Mouse (Mus musculus): ENCODE data around the gene Ptk7. TPM values are rescaled to one million over a fixed set of nuclear protein-coding genes. Genes with fewer than 3 reads are reported as not detected.

The Ptk7 gene
- total RNA-seq, 2 experiments from 2014 or later, result 9.5 to 10.1 TPM

DNA sequence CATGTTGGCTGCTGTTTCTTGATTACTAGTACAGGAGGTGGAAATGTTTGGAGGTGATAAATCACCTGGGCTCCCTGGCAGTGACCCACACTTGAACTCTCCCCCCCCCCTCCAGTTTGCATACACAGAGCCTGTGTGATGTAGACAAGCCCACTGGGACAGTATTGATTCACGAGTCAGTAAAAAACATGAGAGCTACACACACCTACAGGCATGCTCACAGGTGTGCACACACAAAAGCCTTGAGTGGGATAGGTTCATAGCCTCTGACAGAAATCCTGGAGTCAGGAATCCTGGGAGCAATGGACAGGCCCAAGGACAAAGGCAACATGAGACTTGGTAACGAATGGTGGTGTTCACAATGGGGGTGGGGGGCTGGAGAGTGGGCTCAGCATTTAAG is 17.1 kb downstream of the Ptk7 start:
- DNase-seq (ENCODE audit: low spot score in 2 of 2), result no peak

DNA sequence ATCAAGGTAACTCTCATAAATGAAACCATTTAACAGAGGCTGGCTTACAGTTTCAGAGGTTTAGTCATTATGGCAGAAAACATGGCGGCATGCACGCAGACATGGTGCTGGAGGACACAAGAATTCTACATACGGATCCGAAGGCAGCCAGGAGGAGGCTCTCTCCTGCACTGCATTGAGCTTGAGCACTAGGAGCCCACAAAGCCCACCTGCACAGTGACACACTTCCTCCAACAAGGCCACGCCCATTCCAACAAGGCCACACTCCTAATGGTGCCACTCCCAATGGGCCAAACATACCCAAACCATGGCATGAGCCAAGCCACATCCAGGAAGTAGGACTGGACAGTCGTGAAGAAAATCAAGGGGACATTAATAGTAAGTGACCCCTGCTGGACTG is 18.0 kb downstream of the Ptk7 start:
- no peak for DNase-seq (ENCODE audit: low spot score in 2 of 2)

DNA sequence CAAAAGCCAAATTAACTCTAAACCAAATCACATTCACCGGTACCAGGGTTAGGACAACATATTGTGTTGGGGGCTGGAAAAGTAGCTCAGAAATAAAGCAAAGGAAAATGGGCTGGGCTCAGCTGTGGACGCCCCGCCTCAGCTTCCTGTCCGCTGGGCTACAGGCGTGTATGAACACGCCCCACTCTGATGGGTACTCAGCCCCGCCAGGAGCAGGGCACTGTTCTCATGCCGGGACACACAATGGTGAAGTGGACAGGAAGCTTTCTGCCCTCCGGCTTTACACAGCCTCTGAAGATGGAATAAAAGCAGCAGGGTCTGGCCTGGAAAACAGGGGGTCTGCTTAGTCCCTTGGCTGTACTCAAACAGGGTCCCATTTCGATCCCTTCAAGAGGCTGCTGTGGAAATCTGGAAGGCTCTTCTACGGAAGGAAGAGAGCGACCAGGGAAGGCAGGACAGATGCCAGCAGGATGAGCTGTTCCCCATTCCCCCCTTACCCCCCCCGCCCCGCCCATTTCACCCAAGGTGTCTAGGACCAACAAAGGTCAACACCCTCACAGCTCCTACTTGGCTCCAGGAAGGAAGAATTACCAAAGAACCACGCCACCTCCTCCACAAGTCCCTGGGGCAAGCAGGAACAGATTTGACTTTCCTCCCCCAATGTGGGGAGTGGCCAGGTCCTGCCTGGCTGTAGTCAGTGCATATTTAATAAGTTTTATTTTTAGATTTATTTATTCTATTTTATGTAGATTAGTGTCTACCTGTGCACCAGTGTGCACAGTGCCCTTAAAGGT is 19.4 kb downstream of the Ptk7 start:
- DNase-seq (ENCODE audit: low spot score in 2 of 2), result no peak

DNA sequence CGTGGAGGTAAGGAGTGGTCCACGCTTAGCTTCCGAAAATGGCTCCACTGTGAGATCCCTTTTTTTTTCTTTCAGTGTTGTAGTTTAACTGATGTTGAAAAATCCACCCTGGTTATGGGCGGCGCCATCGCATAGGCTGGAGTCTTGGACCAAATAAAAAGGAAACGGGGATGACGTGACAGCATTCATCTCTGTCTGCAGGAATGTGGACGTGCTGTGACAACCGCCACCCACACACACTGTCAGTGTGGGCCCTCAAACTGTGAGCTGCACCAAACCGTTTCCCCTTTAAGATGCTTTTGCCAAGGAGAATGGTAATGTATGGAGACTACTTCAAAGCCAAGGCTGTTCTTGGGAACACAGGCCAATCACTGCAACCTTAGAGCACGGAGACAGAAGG is 23.3 kb downstream of the Ptk7 start:
- DNase-seq (ENCODE audit: low spot score in 2 of 2), result peak; percentile 42 to 60

DNA sequence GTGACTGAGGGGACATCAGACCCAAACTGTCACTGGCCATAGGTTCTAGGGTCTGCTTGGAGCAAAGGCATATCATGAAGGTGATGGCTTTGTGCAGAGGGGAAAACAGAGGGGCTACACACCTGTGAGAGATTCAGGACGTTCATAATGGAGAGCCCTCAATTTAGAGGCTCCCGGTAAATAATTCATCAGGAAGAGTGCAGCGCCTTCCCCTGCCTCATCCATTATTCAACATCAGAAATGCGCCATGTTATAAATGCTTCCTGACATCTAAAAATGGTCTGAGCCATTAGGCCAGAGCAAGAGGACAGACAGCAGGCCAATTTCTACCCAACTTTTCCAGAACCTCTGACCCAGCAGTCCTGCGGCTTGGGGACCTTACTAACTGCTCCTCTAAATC is 24.2 kb downstream of the Ptk7 start:
- DNase-seq (ENCODE audit: low spot score in 2 of 2), result no peak

DNA sequence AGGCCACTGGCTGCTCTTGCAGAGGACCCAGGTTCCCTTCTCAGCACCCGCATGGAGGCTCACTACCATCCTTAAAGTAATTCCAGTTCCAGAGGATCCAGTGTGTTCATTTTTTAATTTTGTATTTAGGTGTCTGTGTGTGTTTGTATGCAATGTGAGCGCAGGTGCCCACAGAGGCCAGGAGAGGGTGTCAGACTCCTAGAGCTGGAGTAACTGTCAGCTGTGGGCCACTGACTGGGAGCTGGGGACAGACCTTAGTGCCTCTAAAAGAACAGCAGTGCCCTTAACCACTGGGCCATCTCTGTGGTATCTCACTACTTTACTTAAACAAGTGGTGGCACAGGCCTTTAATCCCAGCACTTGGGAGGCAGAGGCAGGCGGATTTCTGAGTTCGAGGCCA is 26.1 kb downstream of the Ptk7 start:
- DNase-seq (ENCODE audit: low spot score in 2 of 2), result no peak

DNA sequence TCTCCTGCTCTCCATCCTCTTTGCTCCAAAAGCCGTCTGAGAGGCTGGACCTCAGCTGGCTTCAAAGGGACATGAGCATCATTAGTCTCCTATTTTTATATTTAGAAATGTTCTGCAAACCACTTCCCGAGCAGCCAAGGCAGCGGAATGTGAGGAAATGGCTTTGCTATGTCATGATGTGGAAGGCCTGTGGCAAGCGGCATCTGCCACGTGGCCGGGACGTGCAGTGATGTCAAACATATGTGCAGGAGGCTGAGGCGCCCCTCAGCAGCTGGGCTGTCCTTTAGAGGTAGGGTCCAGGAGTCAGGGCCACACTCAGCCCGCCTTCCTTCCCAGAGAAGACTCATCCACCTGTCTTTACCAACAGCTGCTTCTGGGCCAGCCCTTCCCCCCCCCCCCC is 27.1 kb downstream of the Ptk7 start:
- DNase-seq (ENCODE audit: low spot score in 2 of 2), result no peak

DNA sequence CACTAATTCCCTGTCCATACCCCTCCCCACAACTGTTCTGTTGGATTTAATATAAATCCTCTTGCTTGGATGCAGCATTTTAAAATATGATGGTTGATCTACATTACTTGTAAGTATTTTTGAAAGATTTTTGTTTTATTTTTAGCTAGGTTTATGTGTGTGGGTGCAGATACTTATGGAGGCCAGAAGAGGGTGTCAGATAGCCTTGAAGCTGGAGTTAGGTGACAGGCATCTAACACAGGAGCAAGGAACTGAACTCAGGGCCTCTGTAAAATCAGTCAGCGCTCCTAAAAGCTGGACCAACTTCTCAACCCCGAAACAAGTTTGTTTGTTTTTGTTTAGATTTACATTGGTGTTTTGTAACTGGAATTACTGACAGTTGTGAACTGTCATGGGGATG is 28.7 kb downstream of the Ptk7 start:
- no peak for DNase-seq (ENCODE audit: low spot score in 2 of 2)

DNA sequence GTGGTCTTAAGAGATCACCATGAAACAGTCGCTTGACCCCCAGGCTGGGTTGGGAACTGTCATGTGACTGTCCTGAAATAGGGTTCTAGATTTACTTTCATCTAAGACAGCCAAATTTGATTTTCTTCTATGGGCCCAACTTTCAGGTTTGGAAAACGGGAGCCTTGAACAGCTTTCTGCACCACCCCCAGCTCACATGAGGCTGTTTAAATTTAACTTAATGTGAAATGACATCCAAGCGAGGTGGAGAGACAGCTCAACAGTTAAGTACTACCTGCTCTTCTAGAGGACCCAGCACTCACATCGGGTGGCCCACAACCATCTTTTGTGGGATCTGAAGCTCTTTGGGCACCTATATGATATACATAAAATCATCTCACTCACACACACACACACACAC is 30.3 kb downstream of the Ptk7 start:
- DNase-seq (ENCODE audit: low spot score in 2 of 2), result no peak

DNA sequence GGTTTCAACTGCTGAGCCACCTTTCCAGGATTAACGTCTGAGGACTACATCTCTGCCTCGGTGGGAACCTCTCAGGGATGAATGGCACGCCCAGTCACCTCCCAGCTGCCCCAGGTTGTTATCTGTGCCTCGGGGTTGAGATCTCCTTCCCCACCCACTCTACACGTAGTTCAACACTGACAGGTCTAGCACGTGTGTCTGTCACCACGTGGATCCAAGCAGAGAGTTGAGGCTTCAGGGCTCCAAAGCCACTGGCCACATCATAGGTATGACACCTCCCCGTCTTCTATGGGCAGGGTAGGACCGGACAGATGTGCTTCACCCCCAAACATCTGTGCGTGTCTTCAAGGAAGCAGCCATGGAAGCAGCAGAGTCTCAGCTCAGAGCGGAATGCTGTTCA is 31.3 kb downstream of the Ptk7 start:
- no peak for DNase-seq (ENCODE audit: low spot score in 2 of 2)

DNA sequence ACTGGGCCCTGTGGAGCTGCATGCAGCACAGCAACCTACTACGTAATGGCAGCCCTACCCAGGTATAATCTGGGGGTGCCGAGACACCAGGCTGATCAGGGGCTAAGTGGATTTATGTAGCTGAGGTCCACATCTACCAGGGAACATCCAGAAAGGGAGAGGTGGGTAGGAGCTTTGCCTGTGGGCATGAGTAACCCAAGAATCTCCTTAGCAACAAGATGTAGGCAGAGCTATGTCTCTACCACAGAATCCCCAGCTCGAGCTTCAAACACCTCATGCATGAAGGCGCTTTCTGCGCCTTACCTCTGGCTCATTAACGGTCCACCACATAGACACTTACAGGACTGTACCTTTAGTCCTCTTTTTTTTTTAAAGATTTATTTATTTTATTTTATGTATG is 34.0 kb downstream of the Ptk7 start:
- no peak for DNase-seq (ENCODE audit: low spot score in 2 of 2)

DNA sequence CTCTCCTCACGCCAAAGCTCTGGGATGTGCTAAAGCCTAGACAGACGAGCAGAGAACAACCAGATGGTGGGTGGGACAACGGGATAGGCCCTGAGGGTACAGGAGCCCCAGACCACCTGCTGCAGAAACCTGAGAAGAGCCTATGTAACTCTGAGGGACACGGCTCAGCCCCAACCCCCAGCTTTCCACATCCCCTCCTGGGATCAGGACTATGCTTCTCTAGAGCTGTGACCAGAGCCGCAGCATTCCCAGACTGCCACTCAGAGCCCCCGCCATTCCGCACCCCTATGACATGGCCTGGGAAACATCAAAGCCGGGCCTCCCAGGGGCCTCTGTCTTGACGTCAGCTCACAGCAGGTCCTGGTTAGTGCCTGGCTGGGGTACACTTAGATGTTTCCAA is 34.7 kb downstream of the Ptk7 start:
- no peak for DNase-seq (ENCODE audit: low spot score in 2 of 2)

DNA sequence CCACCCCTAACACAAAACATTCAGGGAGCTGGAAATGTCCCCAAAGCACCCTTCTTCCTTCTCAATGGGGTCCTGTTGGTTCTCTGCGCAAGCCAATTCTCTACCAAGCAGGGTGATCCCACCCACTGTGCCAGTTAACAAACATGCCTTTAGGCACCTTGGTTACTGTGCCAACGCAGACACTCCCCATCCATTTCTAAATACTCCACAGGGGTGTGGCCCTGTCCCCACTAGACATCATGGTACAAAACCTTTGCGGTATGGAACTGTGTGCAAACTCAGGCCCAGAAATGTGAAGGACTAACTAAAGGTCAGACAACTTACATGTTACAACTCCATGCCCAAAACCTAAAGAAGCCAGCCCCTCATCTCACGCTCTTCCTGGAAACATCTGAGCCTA is 36.2 kb downstream of the Ptk7 start:
- no peak for DNase-seq (ENCODE audit: low spot score in 2 of 2)

DNA sequence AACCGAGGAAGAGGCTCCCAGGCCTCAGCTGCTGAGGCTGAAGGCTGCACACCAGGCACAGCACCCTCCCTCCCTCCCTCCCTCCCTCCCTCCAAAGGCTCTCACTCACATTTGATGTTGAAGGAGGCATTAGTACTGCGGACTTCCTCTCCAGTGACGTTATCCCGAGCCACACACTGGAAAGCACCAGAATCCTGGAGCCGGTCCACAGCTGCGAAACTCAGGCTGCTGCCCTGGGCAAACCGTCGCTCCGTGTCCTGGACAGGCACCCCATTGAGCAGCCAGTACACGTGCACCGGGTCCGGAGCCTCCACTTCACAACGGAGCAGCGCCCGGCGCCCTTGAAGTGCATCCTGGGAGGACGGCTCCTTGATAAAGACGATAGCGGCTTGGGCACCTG is 37.9 kb downstream of the Ptk7 start:
- no peak for DNase-seq (ENCODE audit: low spot score in 2 of 2)

DNA sequence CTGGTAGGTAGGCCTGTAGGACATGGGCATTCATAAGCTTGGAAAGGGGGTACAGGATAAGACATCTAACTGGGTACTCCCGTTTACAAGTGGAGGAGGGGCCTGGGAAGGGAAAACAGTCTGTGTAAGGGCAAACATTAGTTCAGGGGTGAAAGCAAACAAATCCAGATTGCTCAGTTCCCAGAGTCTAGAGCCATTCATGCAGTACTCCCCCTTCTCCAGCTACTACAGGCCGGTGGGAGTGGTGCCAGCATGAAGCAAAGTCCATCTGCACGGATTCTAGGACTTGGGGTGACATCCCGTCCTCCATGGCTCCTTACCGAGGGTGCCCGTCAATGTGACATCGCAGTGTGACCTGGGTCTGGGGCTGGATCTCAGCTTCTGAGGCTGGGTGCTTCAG is 38.9 kb downstream of the Ptk7 start:
- DNase-seq (ENCODE audit: low spot score in 2 of 2), result no peak

DNA sequence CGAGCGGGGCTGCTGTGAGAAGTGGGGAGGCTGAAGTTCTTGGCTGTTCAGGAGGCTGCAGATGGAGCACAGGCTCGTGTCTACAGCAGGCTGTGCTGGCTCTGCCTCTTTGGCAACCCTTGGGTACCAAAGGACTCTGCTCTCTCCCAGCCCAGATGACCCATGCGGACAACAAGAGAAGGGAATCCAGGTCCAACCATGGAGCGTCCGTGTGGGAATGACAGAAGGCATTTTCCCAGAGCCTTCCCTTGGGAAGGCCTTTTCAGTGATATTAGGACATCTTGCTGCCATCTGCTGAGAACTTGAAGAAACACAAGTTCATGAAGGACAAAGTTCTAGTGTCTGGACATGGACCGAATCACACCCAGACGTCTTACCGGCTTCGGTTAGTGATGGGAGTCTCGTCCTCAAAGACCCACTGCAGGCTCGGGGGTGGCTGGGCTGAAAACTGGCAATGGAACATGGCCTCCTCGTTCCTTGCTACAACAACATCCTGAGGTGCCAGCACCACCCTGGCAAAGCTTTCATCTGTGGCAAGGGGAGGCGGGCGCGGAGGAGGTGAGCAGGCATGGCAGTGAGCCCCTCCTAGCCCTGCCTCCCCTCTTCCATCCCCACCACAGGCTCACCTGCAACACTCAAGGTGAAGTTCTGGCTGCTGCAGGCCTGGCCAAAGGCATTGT is 39.5 kb downstream of the Ptk7 start:
- DNase-seq (ENCODE audit: low spot score in 2 of 2), result no peak

DNA sequence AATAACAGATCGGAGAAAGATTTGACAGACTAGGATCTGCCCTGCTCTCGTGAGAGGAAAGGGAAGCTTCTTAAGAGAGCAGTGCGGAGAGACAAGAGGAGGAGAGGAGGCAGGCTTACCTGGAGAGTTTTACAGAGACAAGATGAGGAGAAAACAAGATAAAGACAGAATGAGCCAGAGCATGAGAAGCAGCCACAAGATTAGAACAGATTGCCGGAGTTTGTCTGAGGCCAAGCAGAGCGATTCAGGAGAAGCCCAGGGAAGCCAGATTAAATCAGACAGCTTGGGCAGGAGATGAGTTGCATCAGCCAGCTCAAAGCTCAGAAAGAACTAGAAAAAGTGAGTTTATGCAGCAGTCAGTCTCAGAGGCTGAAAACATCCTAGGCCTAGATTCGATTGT is 40.4 kb downstream of the Ptk7 start:
- no peak for DNase-seq (ENCODE audit: low spot score in 2 of 2)

DNA sequence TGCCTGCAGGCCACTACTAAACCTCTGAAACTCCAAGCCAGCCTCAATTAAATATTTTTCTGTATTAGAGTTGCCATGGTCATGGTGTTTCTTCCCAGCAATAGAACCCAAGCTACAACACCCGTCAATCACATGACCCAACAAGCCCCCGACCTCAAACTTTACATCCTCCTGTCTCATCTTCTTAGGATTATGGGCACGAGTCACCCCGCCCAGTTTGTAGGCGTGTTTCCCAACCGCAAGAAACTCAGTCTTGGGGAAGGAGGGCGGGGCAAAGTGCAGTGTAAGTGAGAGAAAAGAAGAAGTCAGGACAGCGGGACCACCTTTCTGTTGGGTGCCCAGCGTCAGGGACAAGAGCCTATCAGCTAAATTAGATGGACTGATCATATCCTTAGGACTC is 41.1 kb downstream of the Ptk7 start:
- DNase-seq (ENCODE audit: low spot score in 2 of 2), result no peak

DNA sequence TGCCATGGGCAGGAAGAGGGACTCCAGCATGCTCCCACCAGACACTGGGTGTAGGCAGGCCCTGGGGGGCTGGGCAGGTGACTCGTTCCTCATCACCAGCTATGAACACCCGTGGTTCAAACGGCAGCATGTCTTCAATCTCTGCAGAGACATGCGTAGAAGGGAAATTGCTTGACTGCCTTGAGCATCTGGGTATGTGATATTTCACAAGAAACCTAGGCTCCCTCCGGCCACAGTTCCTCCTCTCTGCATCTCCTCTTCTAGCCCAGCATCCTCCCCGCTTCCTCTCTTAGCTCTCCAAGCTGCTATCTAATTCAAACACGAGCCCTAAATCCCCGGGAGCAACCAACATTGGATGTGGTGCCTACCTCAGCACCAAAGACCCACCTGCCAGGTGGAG is 43.0 kb downstream of the Ptk7 start:
- DNase-seq (ENCODE audit: low spot score in 2 of 2), result no peak

DNA sequence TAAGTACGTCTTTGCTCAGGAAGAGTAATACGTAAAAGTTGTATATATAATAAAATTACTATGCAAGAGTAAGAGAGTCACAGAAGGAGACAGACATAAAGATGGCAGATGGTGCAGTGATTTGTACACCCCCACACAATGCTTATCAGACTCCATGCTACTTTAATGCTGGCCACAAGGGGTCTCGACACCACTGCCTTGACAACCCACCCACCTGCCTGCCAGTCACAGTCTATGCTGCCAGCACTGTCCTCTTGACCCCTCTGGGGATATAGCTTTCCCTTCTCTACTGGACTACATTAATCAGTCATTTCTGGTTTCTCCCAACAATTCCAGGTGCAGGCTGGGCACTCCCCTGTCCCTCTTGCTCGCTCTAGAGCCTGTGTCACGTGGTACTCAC is 50.7 kb downstream of the Ptk7 start:
- no peak for DNase-seq (ENCODE audit: low spot score in 2 of 2)

DNA sequence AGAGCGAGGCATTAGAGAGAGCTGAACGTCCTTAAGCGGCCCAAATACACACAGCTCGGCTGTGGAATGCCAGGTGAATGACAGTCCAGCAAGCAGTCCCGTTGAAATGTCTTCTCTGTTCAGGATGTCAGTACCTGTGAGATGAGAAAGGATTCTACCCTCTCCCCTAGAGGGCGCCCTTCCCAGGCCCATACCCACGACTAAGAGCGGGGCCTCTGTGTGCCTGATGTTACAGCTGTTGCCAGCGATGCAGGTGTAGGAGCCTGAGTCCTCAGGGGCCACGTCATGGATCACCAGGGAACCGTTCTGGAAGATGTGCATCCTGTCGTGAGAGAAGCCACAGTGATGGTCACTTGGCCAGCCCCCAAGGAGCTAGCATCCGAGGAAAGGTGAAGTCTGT is 53.2 kb downstream of the Ptk7 start:
- DNase-seq (ENCODE audit: low spot score in 2 of 2), result no peak

DNA sequence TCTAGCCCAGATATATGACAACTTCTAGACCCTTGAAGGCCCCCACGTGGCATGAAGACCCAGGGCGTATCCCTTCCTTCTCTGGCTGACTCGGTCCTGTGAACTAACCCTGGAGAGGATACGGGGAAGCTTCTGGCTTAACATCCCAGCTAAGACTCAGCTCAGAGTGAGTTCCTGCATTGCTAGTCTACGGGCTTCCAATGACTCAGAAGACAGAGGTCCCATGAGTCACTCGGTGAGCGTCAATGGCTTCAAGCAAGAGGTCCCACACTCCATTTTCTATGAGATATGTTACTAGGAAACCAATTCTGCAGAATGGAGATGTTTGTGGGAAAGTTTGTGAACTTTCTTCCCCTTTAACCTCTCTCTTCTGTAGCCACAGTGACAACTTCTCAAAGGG is 54.8 kb downstream of the Ptk7 start:
- no peak for DNase-seq (ENCODE audit: low spot score in 2 of 2)

DNA sequence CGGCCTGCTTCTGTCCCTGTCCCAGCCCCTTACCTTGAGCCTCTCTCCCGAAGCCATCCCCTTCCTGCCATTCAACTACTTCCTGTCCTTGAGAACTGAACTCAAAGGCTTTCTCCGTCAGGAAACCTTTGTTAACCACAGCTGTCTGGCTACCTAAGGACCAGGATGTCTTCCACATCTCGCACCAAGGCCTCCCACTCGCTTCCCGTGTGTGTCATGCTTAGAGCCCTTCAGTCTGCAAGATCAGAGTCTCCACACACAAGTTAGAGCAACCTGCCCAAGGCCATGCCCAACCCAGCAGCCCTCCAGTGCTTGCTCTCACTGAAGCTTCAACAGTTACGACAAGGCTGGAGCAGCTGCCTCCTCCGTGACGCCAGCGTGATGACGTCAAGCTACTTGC is 58.3 kb downstream of the Ptk7 start:
- DNase-seq (ENCODE audit: low spot score in 2 of 2), result no peak

Measured in left cerebral cortex, adult 18-20 months (tissue).